Mouse (Mus musculus) lung, postnatal 0 days (tissue): Measurements from ENCODE around the gene Abhd10.

Experiments used
- CTCF ChIP-seq: IDR thresholded peaks from 2 replicates; pipeline ENCODE4 v1.5.1; 2016; ENCODE audit warnings: antibody characterized with exemption, mild to moderate bottlenecking
- EP300 ChIP-seq: IDR thresholded peaks from 2 replicates; pipeline ENCODE4 v1.6.1; 2016; ENCODE audit warnings: antibody characterized with exemption, mild to moderate bottlenecking, control low read depth

- TF ChIP-seq CTCF (no peak), EP300 (no peak)
These were observed 18.6 kb downstream of the Abhd10 start, which contains the start of gene Tagln3 for GRCm38 (mm10) chr16:45724061-45724741.
